Mouse (Mus musculus) lung, postnatal 0 days (tissue): ENCODE data around the gene Nek5. TPM values are rescaled to one million over a fixed set of nuclear protein-coding genes. Genes with fewer than 3 reads are reported as not detected.

Experiments used
- ATAC-seq: fragments of 200-750 bp; cut with Nextera tagmentation; 2 replicates; pipeline ENCODE4 v1.8.0; 2017; ENCODE audit warnings: moderate library complexity
- DNase-seq: peaks from one replicate; pipeline ENCODE4 v3.0.0-alpha.2; 2016; ENCODE audit warnings: low spot score
- H3K27ac ChIP-seq: fragments of 300-500 bp; sonication (generic); 2 replicates; pipeline ENCODE4 v1.5.1; 2014; ENCODE audit warnings: antibody characterized with exemption, mild to moderate bottlenecking, low read length, mixed read lengths
- H3K27me3 ChIP-seq: fragments of 300-500 bp; sonication (generic); replicated peaks from 2 replicates; pipeline ENCODE4 v1.6.1; 2014; ENCODE audit warnings: low read length, mixed read lengths; ENCODE audit not compliant: insufficient read depth
- H3K36me3 ChIP-seq: fragments of 300-500 bp; sonication (generic); 2 replicates; pipeline ENCODE4 v1.6.1; 2014; ENCODE audit warnings: low read length, mixed read lengths; ENCODE audit not compliant: insufficient read depth
- H3K4me1 ChIP-seq: fragments of 300-500 bp; sonication (generic); 2 replicates; pipeline ENCODE4 v1.6.1; 2014; ENCODE audit warnings: antibody characterized with exemption, low read depth, low read length, mixed read lengths; ENCODE audit not compliant: insufficient read depth
- H3K4me2 ChIP-seq: fragments of 300-500 bp; sonication (generic); replicated peaks from 2 replicates; pipeline ENCODE4 v1.6.1; 2014; ENCODE audit warnings: low read depth, mild to moderate bottlenecking, low read length, moderate library complexity, mixed read lengths
- H3K4me3 ChIP-seq: fragments of 300-500 bp; sonication (generic); 2 replicates; pipeline ENCODE4 v1.5.1; 2014; ENCODE audit warnings: low read depth, low read length
- H3K9ac ChIP-seq: fragments of 300-500 bp; sonication (generic); replicated peaks from 2 replicates; pipeline ENCODE4 v1.6.1; 2014; ENCODE audit warnings: low read depth, mild to moderate bottlenecking
- H3K9me3 ChIP-seq: fragments of 300-500 bp; sonication (generic); 2 replicates; pipeline ENCODE4 v1.6.1; 2016; ENCODE audit warnings: low read length, mixed read lengths
- CTCF ChIP-seq: IDR thresholded peaks from 2 replicates; pipeline ENCODE4 v1.5.1; 2016; ENCODE audit warnings: antibody characterized with exemption, mild to moderate bottlenecking
- EP300 ChIP-seq: IDR thresholded peaks from 2 replicates; pipeline ENCODE4 v1.6.1; 2016; ENCODE audit warnings: antibody characterized with exemption, mild to moderate bottlenecking, control low read depth
- WGBS: fragments of 180-500 bp; shearing (Covaris S2); extraction: QIAGEN DNeasy Blood & Tissue Kit; methylation state at CpG from one replicate; pipeline ENCODE4 v1.1.7; 2014; 5-methylcytosine and 5-hydroxymethylcytosine counted together
- polyA plus RNA-seq: library from polyadenylated mRNA; unstranded; fragments of >200 nt; fragmentation: Nextera tagmentation; extraction: Ambion mirVana; gene quantifications from 2 replicates; pipeline ENCODE4 v1.2.1, GENCODE M21; 2015

Nek5 gene
- polyA plus RNA-seq: 5.2 and 6.9 TPM in 2 replicates

- TF ChIP-seq EP300 (no peak), CTCF (peak; percentile 68)
- H3K9me3 ChIP-seq: no peaks in the 10 kb centered on the region
- H3K4me1 ChIP-seq: 0 out of 2 replicates have a peak, but pooled peaks cover 3% of the 10 kb centered on the region
- DNase-seq (peak; percentile 74), ATAC-seq (peak; percentile 85)
- H3K4me3 ChIP-seq: peak within 1 kb of the TSS; percentile 44
- H3K4me2 ChIP-seq: peak within 1 kb of the TSS; percentile 77
- H3K36me3 ChIP-seq: peaks cover 5% of the 10 kb centered on the region; the same call in 1 of the 2 replicates
- H3K9ac ChIP-seq: peak within 1 kb of the TSS; percentile 13; the same call in 1 of the 2 replicates
- H3K27me3 ChIP-seq: no peaks in the 10 kb centered on the region
- 1% methylated on average over 28 of the region's 29 CpGs for WGBS
- no peak within 1 kb of the TSS for H3K27ac ChIP-seq
These were observed at the start of gene Nek5 for GRCm38 (mm10) chr8:22124220-22125152. Nek5 (minus strand) TSS chr8:22125053.

GRCm38 (mm10) chr8:22169167-22169566 lies 44.3 kb upstream of the Nek5 start:
- Histone ChIP-seq H3K9ac (no peak overlapping the region), H3K36me3 (no peaks in the 10 kb centered on the region), H3K27ac (no peak overlapping the region), H3K4me1 (no peaks in the 10 kb centered on the region), H3K4me2 (no peak overlapping the region), H3K27me3 (no peaks in the 10 kb centered on the region), H3K9me3 (no peaks in the 10 kb centered on the region), H3K4me3 (no peak overlapping the region)
- WGBS: 91% methylated on average over 5 of the region's 5 CpGs
- no peak for DNase-seq
- no peak for ATAC-seq
- TF ChIP-seq EP300 (no peak), CTCF (no peak)

GRCm38 (mm10) chr8:22166080-22166603 lies 41.3 kb upstream of the Nek5 start, which contains the start of gene Nek3:
Nek3 (minus strand) TSS chr8:22166435.
- Histone ChIP-seq H3K4me2 (peak within 1 kb of the TSS; percentile 54), H3K4me1 (no peaks in the 10 kb centered on the region), H3K9me3 (no peaks in the 10 kb centered on the region), H3K4me3 (peak within 1 kb of the TSS; percentile 56), H3K36me3 (no peaks in the 10 kb centered on the region), H3K27ac (peak within 1 kb of the TSS; percentile 29), H3K27me3 (no peaks in the 10 kb centered on the region), H3K9ac (peak within 1 kb of the TSS; percentile 20; the same call in 1 of the 2 replicates)
- ATAC-seq (peak; percentile 99), DNase-seq (peak; percentile 97)
- TF ChIP-seq EP300 (no peak), CTCF (peak; percentile 74)
- under 1% methylated on average over 36 of the region's 43 CpGs for WGBS

GRCm38 (mm10) chr8:22165251-22166079 lies 40.6 kb upstream of the Nek5 start:
- ATAC-seq (peak; percentile 25), DNase-seq (no peak)
- Histone ChIP-seq H3K9ac (peak overlapping the region; percentile 20; the same call in 1 of the 2 replicates), H3K36me3 (no peaks in the 10 kb centered on the region), H3K27ac (peak overlapping the region; percentile 29), H3K27me3 (no peaks in the 10 kb centered on the region), H3K4me1 (no peaks in the 10 kb centered on the region), H3K9me3 (no peaks in the 10 kb centered on the region), H3K4me3 (peak overlapping the region; percentile 56), H3K4me2 (peak overlapping the region; percentile 54)
- WGBS: 44% methylated on average over 10 of the region's 10 CpGs
- no peak for TF ChIP-seq CTCF
- TF ChIP-seq EP300: no peak

GRCm38 (mm10) chr8:22164431-22164830 lies 39.6 kb upstream of the Nek5 start:
- TF ChIP-seq EP300: no peak
- TF ChIP-seq CTCF: no peak
- no peak overlapping the region for H3K4me2 ChIP-seq

More at GRCm38 (mm10) chr8:22164431-22164830, 39.6 kb upstream of the Nek5 start:
- Histone ChIP-seq H3K4me3 (no peak overlapping the region), H3K9ac (no peak overlapping the region), H3K27ac (no peak overlapping the region), H3K4me1 (no peaks in the 10 kb centered on the region), H3K27me3 (no peaks in the 10 kb centered on the region), H3K9me3 (no peaks in the 10 kb centered on the region), H3K36me3 (no peaks in the 10 kb centered on the region)
- WGBS: 77% methylated on average over 10 of the region's 10 CpGs
- DNase-seq (no peak), ATAC-seq (no peak)
